Mouse (Mus musculus) spleen, postnatal 14 days (tissue): Measurements from ENCODE around the gene Akap4.

Source experiments
- DNase-seq, 2 experiments: peaks; one replicate each; pipeline ENCODE4 v3.0.0; 2021 to 2022; ENCODE audit warnings: low spot score in 2 of 2

Akap4 gene

DNA sequence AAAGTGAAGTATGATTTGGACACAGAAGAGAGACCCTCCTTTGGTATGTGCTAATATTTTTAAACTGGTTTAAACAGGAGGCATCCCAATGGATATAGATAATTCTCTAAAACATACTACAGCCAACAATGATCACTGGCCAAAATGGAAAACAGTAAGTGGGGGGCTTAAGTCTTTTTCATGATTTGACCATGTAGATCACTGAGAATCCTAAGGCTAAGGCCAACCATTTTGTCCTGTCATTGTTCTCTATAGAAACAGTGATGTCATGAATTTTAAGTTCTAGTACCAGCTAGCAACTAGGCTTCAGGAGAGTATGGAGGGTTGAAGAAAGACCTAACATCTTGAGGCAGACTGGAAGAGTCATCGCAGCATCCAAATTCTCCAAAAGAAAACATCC lies at the start of gene Akap4:
Akap4 (plus strand) TSS at position 301 of the 400 bp plus-strand sequence.
- DNase-seq, result no peak

DNA sequence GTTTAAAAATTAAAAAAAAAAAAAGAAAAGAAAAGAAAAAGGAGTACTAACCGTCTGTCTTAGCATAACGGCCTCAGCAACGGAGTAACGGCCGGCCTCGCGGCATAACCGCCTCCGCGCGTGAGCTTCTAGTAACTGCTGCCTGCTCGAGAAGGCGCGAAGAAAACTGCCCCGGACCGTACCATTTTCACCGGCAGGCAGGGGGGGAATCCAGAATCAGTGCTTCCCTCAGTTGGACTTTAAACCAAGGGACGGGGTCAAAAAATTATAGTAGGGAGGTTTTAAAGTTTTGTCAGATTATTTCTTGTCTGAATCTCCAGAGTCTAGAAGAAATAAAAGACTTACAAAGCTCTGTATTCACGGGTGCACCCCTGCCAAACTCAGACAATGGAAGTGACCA lies 25.8 kb upstream of the Akap4 start, which contains the start of gene Ccnb3:
Ccnb3 (minus strand) TSS at position 101 of the 400 bp plus-strand sequence.
- DNase-seq, result no peak

- DNase-seq, result no peak
Observed at GRCm38 (mm10) chrX:7057056-7057455, 10.3 kb upstream of the Akap4 start.

GRCm38 (mm10) chrX:7057634-7058033 lies 9.7 kb upstream of the Akap4 start:
- DNase-seq, result no peak

DNA sequence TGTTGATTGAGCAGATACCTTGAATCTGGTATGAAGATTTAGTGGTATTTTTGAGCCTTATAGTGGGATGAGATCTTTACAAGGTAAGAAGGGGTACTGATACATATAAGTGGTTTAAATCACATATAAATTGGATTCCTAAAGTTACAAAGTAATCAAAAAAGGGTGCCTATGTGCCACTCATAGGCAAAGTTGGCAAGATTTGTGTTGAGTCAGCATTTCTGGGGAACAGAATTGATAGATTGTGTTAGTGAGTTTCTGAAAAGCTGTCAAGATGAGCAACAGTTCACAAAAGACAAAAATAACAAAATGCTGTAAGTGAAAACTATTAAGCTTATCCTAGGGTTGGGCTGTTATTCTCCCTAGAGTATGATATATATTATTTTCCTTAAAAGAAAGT lies 3.2 kb upstream of the Akap4 start:
- no peak for DNase-seq

DNA sequence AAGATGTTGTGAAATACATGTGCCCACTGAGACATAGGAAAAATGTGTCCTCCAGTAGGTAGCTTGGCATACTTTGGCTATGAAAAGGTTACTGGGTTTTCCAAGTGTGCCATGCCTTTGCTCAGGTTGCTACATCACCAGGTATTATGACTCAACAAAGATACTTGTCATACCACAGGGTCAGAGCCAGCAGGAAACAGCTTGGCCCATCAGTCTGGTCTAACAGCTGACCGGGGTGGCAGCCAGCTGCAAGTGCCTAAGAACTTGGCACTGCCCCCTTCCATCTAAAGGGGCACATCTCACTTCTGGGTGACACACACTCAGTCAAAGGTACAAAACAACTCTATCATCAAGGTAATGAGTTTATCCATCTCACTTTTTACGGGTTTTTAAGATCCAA lies 683 bp downstream of the Akap4 start:
- DNase-seq, result no peak

DNA sequence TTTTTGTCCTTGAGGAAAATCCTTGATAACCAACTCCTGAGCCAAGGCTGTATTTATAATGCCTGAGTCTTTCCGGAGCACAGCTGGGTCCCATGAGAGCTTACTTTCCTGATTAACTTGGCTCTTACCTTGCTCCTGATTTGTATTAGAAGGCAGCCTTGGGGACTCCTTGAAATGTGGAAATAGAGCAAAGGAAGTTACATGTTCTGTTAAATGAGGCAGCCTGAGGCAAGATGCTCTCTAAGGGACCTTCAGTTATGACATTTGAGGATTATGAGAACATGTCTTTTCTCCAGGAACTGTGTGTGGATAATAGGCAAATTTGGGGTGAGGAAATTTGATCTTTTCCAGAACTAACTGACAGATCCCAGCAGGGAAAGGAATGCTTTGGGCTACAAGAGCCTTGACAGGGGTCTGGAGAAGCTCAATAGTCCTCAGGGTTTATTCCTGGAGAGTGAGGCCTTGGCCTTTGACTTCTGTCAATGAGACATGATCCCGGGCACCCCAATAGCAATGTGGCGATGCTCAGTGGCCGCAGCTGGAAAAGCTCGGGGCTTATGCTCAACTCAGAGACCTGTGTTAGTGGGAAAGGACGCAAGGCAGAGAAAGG lies 12.6 kb downstream of the Akap4 start:
- no peak for DNase-seq

- DNase-seq, result no peak
Observed at GRCm38 (mm10) chrX:7085878-7086277, 18.6 kb downstream of the Akap4 start.

GRCm38 (mm10) chrX:7090323-7090722 lies 23.0 kb downstream of the Akap4 start:
- DNase-seq, result no peak

DNA sequence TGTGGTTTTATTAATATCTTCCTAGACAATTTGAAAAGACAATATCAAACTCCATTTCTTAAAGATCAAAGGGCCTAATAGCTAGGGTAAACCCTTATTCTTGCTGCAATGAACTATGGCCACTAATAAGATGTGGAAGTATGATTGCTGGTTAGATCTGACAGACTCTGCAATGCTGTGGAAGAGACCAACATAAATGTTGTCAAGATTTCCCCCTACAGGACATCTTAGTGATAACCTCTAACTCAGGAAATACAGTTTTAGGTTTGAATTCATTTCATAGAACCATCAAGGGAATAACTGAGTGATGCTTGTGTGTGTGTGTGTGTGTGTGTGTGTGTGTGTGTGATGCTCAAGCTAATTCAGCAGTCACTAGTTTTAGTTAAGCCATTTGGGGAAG lies 35.0 kb downstream of the Akap4 start:
- no peak for DNase-seq

DNA sequence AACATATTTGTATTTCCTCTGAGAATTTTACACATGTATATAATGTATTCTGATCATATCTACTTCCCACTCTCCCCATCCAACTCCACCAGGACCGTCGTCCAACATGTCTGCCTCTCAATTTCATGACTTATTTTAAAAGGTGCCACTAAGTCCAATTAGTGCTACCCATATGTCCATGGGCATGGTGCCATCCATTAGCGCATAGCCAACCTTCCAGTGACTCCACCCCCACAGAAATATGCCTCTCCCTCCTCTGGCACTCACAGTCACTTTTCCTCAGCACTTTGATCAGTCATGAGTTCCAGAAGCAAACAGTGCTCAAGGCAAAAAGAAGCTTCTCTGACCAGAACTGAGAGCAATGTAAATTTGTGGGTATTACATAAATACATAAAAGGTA lies 47.6 kb downstream of the Akap4 start:
- DNase-seq, result no peak

DNA sequence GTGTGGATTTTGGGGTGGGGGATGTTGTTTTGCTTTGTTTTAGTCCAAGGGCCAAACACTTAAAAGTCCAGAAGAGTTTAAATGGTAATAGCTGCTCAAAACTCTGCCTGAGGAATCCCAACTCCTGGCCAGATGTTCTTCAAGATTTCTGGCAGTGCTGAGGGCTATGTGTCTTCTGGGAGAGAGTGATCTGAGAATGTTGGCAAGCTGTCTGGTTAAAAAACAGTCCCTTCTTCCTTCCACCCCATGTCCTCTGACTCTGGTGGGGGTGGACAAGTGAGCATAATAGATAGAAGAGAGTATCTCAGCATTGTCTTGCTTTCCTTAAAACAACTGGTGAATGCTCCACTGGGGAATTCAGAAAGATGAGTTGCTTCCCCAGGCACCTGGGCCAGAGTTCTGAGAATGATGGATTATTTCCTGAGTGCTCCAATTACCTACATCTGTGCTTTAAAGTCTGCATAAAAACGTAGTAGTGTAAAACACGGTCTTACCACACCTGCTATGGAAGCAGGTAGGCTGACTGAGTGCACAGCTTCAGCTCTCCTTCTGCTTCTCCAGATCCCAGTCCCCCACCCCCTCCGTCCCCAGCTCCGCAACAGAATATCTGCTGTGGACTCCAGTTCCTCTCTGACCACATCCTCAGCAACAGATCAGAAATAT lies 54.4 kb downstream of the Akap4 start:
- DNase-seq, result no peak
